Mouse (Mus musculus) stomach, embryonic 15.5 days (tissue): Measurements from ENCODE around the gene Lama5. TPM values are rescaled to one million over a fixed set of nuclear protein-coding genes. Genes with fewer than 3 reads are reported as not detected.
A peak's percentile ranks its signal among the peaks of the same experiment; 100 is the strongest.
"Not testable (repeated sequence)": the region's sequence is repeated elsewhere in the genome, so short reads cannot be mapped to it uniquely, and the experiment has no call there.

Experiments used
- ATAC-seq: fragments of 200-750 bp; cut with Nextera tagmentation; 2 replicates; pipeline ENCODE4 v1.8.0; 2017; ENCODE audit warnings: low read depth, moderate number of reproducible peaks, moderate TSS enrichment; ENCODE audit not compliant: insufficient read depth, low FRiP score
- H3K27ac ChIP-seq: fragments of 300-500 bp; sonication (generic); 2 replicates; pipeline ENCODE4 v1.5.1; 2015; ENCODE audit warnings: mild to moderate bottlenecking, inconsistent platforms
- H3K27me3 ChIP-seq: fragments of 300-500 bp; sonication (generic); replicated peaks from 2 replicates; pipeline ENCODE4 v1.6.1; 2015; ENCODE audit warnings: inconsistent platforms
- H3K36me3 ChIP-seq: fragments of 300-500 bp; sonication (generic); 2 replicates; pipeline ENCODE4 v1.6.1; 2015; ENCODE audit warnings: inconsistent platforms
- H3K4me1 ChIP-seq: fragments of 300-500 bp; sonication (generic); 2 replicates; pipeline ENCODE4 v1.6.1; 2015; ENCODE audit warnings: inconsistent platforms
- H3K4me2 ChIP-seq: fragments of 300-500 bp; sonication (generic); 2 replicates; pipeline ENCODE4 v1.6.1; 2015; ENCODE audit warnings: mild to moderate bottlenecking, inconsistent platforms
- H3K4me3 ChIP-seq: fragments of 300-500 bp; sonication (generic); replicated peaks from 2 replicates; pipeline ENCODE4 v1.5.1; 2015; ENCODE audit warnings: inconsistent platforms
- H3K9ac ChIP-seq: fragments of 300-500 bp; sonication (generic); 2 replicates; pipeline ENCODE4 v1.6.1; 2015; ENCODE audit warnings: inconsistent platforms
- H3K9me3 ChIP-seq: fragments of 300-500 bp; sonication (generic); 2 replicates; pipeline ENCODE4 v1.6.1; 2016; ENCODE audit warnings: inconsistent platforms
- WGBS: fragments of 180-500 bp; shearing (Covaris S2); methylation state at CpG from one replicate; pipeline ENCODE4 v1.1.7; 2015; 5-methylcytosine and 5-hydroxymethylcytosine counted together
- polyA plus RNA-seq: library from polyadenylated mRNA; unstranded; fragments of >200 nt; fragmentation: Nextera tagmentation; extraction: Ambion mirVana; gene quantifications from 2 replicates; pipeline ENCODE4 v1.2.1, GENCODE M21; 2015

The Lama5 gene
- polyA plus RNA-seq, 1 experiment from 2014 or later: 45.6 TPM

DNA sequence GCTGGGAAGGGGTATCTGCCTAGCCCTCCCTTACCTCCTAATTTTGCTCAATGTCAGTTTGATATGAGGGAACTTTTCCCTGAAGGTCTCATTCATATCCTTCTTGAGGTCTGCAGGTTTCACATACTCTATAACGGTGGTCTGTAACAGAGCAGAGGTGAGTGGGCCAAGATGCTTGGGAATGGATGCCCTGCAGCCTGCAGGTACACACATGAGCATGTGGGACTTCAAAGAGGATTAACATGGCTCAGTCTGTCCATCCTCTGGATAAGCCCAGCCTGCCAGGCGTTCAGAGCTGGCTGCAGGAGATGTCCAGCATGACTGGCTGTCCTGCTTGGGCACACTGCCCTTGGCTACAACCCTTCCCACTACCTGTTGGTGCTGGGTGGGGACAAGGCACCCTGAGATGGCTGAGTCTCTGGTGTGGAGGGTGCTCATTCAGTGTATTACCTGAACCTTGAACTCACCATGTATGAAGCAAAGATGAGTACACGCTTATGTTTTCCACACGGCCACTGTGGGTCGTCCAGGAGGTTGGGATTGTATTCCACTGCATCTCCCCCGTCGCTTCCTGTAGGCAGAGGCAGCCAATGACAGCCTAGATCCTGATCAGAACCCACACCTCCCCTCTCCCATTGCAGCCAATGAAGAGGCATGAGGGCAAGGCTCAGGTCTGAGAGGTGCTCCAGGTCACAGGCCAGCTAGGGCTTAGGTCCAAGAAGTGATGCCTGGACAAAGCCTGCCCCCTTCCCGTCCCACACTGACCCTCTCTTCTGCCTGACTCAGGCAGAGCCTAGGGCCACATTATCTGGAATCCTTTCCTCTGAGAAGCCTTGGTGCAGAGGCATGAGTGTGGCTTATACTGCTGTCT lies 35.2 kb upstream of the Lama5 start:
- no peaks in the 10 kb centered on the region for H3K9me3 ChIP-seq
- peaks cover 11% of the 10 kb centered on the region for H3K4me1 ChIP-seq
- no peak overlapping the region for H3K9ac ChIP-seq
- no peak overlapping the region for H3K4me2 ChIP-seq
- 63% methylated on average over 8 of the region's 8 CpGs for WGBS
- no peaks in the 10 kb centered on the region for H3K27me3 ChIP-seq
- no peak overlapping the region for H3K27ac ChIP-seq
- H3K36me3 ChIP-seq: peaks cover 29% of the 10 kb centered on the region
- H3K4me3 ChIP-seq: no peak overlapping the region
- ATAC-seq: no peak

DNA sequence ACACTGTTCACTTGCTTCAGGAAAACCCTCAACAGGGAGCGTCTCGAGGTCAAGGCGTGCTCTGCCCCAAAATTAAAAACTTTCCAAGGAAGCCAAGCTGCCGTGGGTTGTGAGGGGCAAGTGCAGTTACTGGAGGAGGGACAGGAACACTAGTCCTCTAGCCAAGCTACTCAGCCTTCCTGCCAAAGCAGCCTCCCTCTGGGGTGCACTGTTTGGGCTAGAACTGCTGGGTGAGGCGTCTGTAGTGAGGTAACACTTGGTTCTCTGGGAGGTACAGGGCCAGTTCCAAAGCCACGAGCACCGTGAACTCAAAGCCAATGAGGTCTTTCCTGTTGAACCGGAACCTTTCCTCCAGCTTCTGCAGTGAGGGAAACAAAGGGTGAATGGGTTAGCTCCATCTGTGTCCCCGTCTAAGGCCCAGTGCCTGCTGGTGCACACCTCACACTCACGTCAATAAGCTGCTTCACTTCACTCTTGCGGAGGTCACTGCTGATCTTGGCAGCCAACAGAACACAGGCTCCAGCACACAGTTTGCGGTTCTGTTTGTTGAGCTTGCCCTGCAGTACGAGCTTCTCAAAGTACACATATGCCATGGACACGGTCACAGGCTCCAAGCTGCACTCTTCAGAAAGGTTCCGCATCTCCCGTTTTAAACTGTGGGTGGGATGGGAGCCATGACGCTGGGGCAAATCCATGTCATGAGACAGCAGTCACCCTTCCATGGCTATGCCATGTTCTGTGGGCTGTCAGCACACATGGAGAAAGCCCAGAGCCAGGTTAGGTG lies 34.4 kb upstream of the Lama5 start:
- 64% methylated on average over 17 of the region's 17 CpGs for WGBS
- not testable (repeated sequence) for H3K27ac ChIP-seq
- peaks cover 29% of the 10 kb centered on the region for H3K36me3 ChIP-seq

DNA sequence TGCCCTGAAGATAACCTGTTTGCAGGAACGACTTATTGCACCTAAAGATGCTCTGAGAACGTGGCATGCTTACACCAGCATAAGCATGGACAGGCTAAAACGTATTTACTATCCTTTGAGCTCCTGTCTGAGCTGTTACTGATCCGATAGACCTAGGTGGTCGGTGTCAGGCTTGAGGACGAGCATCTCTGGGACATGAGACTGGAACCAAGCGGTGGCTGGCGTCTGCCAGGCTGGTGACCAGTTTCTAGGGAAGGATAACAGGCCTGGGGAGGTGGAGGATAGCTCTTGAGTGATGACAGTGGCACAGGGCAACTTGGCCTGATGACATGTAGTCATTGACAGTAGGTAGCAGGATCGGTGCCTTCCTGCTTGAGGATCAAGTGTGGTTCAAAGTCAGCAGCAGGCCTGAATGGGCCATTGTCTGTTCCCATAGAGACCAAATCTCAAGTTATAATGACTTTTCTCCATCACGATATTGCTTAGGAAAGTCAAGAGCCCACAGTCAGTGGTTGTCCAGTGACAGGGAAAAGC lies 33.4 kb upstream of the Lama5 start:
- H3K27me3 ChIP-seq, H3K4me3 ChIP-seq, H3K27ac ChIP-seq, H3K4me2 ChIP-seq, ATAC-seq, H3K9me3 ChIP-seq, H3K9ac ChIP-seq: not testable (repeated sequence)
- 69% methylated on average over 10 of the region's 10 CpGs for WGBS
- H3K4me1 ChIP-seq: peaks cover 11% of the 10 kb centered on the region
- peaks cover 29% of the 10 kb centered on the region for H3K36me3 ChIP-seq

More for the DNA sequence above, 34.4 kb upstream of the Lama5 start:
- not testable (repeated sequence) for ATAC-seq, H3K4me2 ChIP-seq, H3K4me3 ChIP-seq, H3K9ac ChIP-seq, H3K9me3 ChIP-seq, H3K27me3 ChIP-seq
- H3K4me1 ChIP-seq: peaks cover 11% of the 10 kb centered on the region

DNA sequence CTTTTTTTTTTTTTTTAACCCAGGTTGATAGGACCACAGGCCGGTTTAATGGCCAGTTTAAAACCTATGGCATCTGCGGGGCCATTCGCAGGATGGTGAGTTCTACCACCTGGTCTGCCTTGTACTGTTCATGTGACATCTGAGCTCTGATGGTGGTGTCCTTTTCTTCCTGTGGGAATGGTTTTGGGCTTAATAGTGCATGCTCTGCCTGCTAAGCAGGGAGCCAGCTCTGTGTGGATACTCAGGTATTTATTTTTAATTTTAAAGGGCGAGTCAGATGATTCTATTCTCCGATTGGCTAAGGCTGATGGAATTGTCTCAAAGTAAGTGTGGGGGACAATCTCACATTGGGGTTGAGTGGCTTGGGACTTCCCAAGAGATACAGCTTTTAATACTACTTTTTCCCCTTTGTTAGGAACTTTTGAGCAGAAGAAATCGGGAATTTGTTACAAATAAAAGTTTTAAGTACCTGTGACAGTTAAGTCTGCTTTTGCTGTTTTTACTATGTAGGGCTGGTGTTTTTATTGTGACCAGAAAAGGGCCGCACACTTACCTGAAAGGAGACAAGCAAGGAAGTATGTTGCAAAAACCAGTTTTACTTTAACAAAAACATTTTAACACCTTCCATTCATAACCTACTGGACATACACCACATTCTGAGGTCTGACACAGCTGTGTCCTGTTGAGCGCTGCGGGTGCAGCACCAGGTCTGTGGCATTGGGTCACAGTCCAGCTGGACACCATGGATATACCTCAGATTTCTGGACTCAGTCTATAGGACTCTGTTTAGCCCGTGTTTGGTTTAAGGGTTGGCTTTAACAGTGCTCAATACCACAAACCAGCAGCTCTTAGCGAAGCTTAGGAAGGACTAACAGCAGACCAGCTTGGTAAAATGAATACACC lies 32.6 kb upstream of the Lama5 start:
- H3K9me3 ChIP-seq: no peaks in the 10 kb centered on the region
- H3K27me3 ChIP-seq: no peaks in the 10 kb centered on the region
- H3K27ac ChIP-seq: peak overlapping the region; percentile 83; the same call in 1 of the 2 replicates
- ATAC-seq: no peak
- H3K4me1 ChIP-seq: peaks cover 11% of the 10 kb centered on the region
- 50% methylated on average over 11 of the region's 11 CpGs for WGBS
- peak overlapping the region; percentile 92 for H3K9ac ChIP-seq
- peak overlapping the region; percentile 85 for H3K4me2 ChIP-seq
- peak overlapping the region; percentile 80 for H3K4me3 ChIP-seq
- peaks cover 29% of the 10 kb centered on the region for H3K36me3 ChIP-seq

DNA sequence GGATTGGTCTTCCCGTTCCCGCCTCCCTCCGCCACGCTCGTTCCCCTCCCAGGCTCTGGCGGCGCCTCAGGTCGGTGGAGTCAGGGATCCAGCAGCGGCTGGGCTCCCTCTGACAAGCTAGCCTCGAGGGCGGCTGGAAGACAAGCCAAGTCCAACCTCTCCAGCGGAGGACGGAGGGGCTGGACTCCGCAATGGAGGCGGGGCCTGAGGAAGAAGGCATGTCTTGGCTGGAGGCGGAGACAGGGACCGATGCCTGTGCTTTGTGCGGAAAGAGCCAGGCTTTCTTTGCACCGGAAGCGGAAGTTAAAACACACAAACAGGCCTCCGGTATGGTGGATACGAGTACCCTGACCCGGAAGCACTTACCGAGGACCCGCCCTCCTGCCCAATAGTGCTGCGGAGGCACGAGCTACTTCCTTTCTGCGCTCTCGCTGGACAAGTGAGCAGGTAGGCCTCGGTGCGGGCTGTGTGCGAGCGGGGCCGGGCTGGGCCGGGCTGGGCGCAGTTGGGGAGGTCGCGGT lies 31.4 kb upstream of the Lama5 start, which contains the start of gene Rps21:
TSS of gene Rps21 (plus strand) at position 377 of the 521 bp plus-strand sequence.
- Histone ChIP-seq H3K4me3 (peak within 1 kb of the TSS; percentile 80), H3K27ac (peak within 1 kb of the TSS; percentile 94), H3K4me1 (peaks cover 11% of the 10 kb centered on the region), H3K4me2 (peak within 1 kb of the TSS; percentile 90), H3K36me3 (peaks cover 21% of the 10 kb centered on the region), H3K27me3 (no peaks in the 10 kb centered on the region), H3K9ac (peak within 1 kb of the TSS; percentile 92), H3K9me3 (no peaks in the 10 kb centered on the region)
- peak; percentile 97 for ATAC-seq
- WGBS: under 1% methylated on average over 38 of the region's 38 CpGs

DNA sequence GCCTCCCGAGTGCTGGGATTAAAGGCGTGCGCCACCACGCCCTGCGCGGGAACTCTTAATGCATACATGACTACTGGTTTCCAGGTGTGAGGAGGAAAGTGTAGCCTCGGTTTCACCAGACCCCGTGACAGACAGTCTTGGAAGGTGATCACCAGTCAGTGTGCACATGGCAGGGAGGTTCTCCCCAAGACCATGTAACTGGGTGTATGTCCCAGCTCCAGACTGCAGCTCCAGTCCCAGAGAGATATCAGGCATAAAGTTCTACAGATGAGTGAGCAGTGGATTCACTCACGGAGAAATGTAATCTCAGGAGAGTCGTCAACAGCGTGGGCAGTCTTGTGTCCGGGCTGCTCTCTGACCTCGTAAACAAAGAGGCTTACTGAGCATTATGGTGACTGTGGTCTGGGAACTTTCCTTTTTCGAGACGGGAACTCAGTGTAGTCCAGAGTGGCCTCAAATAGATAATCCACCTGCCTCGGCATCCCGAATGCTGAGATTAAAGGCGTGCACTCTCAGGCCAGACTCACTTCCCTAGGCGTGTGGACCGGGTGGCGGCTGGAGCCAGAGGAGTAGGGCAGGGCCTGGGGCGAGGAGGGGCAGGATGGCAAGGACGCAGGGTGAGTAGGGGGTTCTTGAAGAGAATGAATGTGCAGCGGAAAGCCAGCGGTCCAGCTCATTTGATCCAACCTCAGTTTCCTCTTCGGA lies 30.8 kb upstream of the Lama5 start:
- 23% methylated on average over 26 of the region's 26 CpGs for WGBS
- peak overlapping the region; percentile 45 for H3K9ac ChIP-seq
- no peaks in the 10 kb centered on the region for H3K27me3 ChIP-seq
- H3K4me2 ChIP-seq: peak overlapping the region; percentile 90
- ATAC-seq: peak; percentile 55
- H3K4me1 ChIP-seq: peaks cover 11% of the 10 kb centered on the region
- H3K9me3 ChIP-seq: no peaks in the 10 kb centered on the region
- peaks cover 16% of the 10 kb centered on the region; the same call in 1 of the 2 replicates for H3K36me3 ChIP-seq
- peak overlapping the region; percentile 94 for H3K27ac ChIP-seq
- H3K4me3 ChIP-seq: peak overlapping the region; percentile 80

DNA sequence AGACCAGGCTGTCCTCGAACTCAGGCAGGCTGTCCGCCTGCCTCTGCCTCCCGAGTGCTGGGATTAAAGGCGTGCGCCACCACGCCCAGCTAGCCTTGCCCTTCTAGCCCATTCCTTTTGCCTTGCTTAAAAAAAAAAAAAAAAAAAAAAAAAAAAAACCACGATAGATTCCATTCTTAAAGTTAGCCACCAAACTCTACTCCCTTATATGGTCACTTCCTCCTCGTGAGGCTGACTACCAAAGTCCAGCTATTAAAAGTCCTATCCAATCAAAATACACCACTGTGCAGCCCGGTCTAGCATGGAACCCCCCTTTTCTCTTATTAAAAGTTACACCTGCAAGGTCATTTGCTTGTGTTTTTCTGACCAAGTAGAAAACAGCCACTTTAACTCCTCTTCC lies 30.0 kb upstream of the Lama5 start:
- H3K9me3 ChIP-seq: no peaks in the 10 kb centered on the region
- no peak for ATAC-seq
- peaks cover 11% of the 10 kb centered on the region for H3K4me1 ChIP-seq
- no peaks in the 10 kb centered on the region for H3K27me3 ChIP-seq
- no peak overlapping the region for H3K4me3 ChIP-seq
- 88% methylated on average over 9 of the region's 9 CpGs for whole genome bisulfite sequencing
- peaks cover 9% of the 10 kb centered on the region; the same call in 1 of the 2 replicates for H3K36me3 ChIP-seq
- peak overlapping the region; percentile 90 for H3K4me2 ChIP-seq
- H3K27ac ChIP-seq: no peak overlapping the region
- no peak overlapping the region for H3K9ac ChIP-seq

DNA sequence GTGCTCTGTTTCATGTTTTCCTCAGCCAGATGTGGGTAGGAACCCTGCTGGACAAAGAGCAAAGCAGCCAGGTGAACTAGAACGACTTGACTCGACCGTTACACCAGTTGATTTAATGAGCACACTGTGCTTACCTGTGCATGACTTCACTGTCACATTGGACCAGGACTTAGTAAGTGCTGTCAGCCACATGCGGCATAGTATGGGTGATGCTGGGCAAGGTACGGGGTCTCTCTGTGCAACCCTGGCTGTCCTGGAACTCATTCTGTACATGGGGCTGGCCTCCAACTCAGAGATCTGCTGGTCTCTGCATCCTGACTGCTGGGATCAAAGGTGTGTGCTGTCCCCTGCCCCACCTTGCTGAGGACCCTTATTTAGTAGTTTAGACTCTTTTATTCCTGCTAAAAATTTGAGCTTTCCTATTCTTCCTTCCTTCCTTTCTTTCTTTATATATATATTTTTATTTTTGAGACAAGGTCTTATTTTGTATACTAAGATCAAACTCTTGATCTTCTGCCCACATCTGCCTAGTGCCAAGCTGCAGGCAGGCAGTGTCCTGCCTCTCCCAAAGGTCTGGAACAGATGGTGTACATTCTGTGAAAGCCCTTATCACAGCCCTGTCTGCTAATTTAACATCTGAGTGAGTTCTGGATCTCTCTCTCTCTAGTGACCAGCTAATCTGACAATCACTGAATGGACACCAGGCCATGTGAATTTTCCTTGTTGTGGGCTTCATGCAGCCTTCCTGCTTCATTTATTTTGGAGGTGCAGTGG lies 29.0 kb upstream of the Lama5 start:
- no peak overlapping the region for H3K4me3 ChIP-seq
- 90% methylated on average over 5 of the region's 5 CpGs for WGBS
- no peak overlapping the region for H3K27ac ChIP-seq
- H3K9ac ChIP-seq: no peak overlapping the region
- peaks cover 4% of the 10 kb centered on the region; the same call in 1 of the 2 replicates for H3K36me3 ChIP-seq
- H3K9me3 ChIP-seq: no peaks in the 10 kb centered on the region
- no peak overlapping the region for H3K4me2 ChIP-seq
- peaks cover 12% of the 10 kb centered on the region for H3K4me1 ChIP-seq
- no peak for ATAC-seq
- no peaks in the 10 kb centered on the region for H3K27me3 ChIP-seq

DNA sequence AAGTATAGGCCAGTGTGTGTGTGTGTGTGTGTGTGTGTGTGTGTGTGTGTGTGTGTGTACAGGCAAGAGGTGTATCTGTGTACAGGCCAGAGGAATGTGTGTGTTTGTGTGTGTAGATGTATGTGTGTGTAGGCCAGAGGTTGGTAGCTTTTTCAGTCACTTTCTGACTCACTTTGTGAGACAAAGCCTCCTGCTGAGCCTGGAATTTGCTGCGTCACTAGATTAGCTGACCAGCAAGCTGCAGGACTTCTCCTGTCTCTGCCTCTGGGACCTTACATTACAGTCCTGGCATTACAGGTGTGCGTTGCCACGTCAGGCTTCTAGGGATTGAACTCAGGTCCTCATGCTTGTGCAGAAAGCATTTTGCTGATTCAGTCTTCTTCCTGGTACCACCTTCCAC lies 26.2 kb upstream of the Lama5 start:
- 72% methylated on average over 3 of the region's 3 CpGs for WGBS
- H3K4me3 ChIP-seq: no peak overlapping the region
- H3K4me2 ChIP-seq: no peak overlapping the region
- H3K36me3 ChIP-seq: no peaks in the 10 kb centered on the region
- no peaks in the 10 kb centered on the region for H3K9me3 ChIP-seq
- no peak for ATAC-seq
- no peaks in the 10 kb centered on the region for H3K27me3 ChIP-seq
- peaks cover 10% of the 10 kb centered on the region; the same call in 1 of the 2 replicates for H3K4me1 ChIP-seq
- no peak overlapping the region for H3K27ac ChIP-seq
- H3K9ac ChIP-seq: no peak overlapping the region
